Mouse (Mus musculus) ES-Bruce4 (cell line): ENCODE measurements at regions not wholly inside any gene's neighbourhood (a gene's known extent, or its start where the extent isn't known, plus 50 kb on each side); places are given as distances from the start of the nearest gene placed in this dataset.

Experiments
- CTCF ChIP-seq: IDR thresholded peaks from one replicate; pipeline ENCODE4 v1.8.1; 2011; ENCODE audit warnings: low read depth, low read length
- POLR2A ChIP-seq: IDR thresholded peaks from one replicate; pipeline ENCODE4 v1.8.1; 2011; ENCODE audit warnings: low read length; ENCODE audit not compliant: insufficient read depth

DNA sequence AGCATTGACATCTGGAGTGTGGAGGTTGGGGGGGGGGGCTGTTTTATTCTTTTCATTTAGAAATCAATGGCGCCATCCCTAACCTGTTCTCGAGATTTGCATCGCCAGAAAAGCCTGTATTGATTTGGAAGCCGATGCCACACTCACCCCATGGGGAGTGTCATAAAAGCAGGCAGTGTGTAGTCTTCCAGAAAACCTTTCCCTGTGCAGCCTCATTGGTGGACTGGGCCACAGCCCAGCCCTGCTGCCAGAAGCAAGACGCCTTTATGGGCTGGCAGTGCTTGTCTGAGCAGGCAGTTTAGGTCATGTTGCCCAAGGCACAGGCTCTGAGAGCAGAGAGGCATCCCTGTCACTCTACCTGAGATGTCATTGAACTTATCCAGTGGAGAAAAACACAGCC, 117.0 kb upstream of the Cdh4 start:
- TF ChIP-seq CTCF (no peak), POLR2A (no peak)
